Mouse (Mus musculus) megakaryocyte-erythroid progenitor cell, adult 5-6 weeks (primary cell): ENCODE results near the gene Perp. TPM values are rescaled to one million over a fixed set of nuclear protein-coding genes. Genes with fewer than 3 reads are reported as not detected.
A peak's percentile ranks its signal among the peaks of the same experiment; 100 is the strongest.

ENCODE experiments used
- ATAC-seq: replicated peaks from 2 replicates; pipeline ENCODE4 v1.8.0; 2016; ENCODE audit warnings: mild to moderate bottlenecking, inconsistent platforms; ENCODE audit not compliant: severe bottlenecking, poor library complexity, low FRiP score, low TSS enrichment
- total RNA-seq, 2 experiments: library from RNA; stranded (forward) in 1 of 2; stranded (reverse) in 1 of 2; fragments of 200-1000, 215-1000 nt in 1 of 2; fragments of >200 nt in 1 of 2; fragmentation: Nextera tagmentation in 1 of 2; gene quantifications; 2 replicates each; pipeline ENCODE4 v1.2.3; 2014 to 2017

The Perp gene
- total RNA-seq, 2 experiments from 2014 or later: 1.1 TPM; not detected in 1

- no peak for ATAC-seq
Measured at GRCm38 (mm10) chr10:18860119-18860824, 15.5 kb downstream of the Perp start.

- no peak for ATAC-seq
Measured at GRCm38 (mm10) chr10:18860831-18861230, 16.0 kb downstream of the Perp start.

GRCm38 (mm10) chr10:18861418-18861817 is 16.6 kb downstream of the Perp start:
- ATAC-seq: no peak

- no peak for ATAC-seq
Measured at GRCm38 (mm10) chr10:18863332-18863731, 18.5 kb downstream of the Perp start.

- ATAC-seq: 0 out of 2 replicates have a peak, but pooled peaks have one; percentile 47
Measured at GRCm38 (mm10) chr10:18864753-18865152, 19.9 kb downstream of the Perp start.

GRCm38 (mm10) chr10:18870990-18871389 is 26.2 kb downstream of the Perp start:
- ATAC-seq: peak; percentile 82

- no peak for ATAC-seq
Measured at GRCm38 (mm10) chr10:18876211-18876610, 31.4 kb downstream of the Perp start.

GRCm38 (mm10) chr10:18878111-18878510 is 33.3 kb downstream of the Perp start:
- no peak for ATAC-seq

- ATAC-seq: no peak
Measured at GRCm38 (mm10) chr10:18879160-18879559, 34.3 kb downstream of the Perp start.

- no peak for ATAC-seq
Measured at GRCm38 (mm10) chr10:18879690-18880089, 34.9 kb downstream of the Perp start.

GRCm38 (mm10) chr10:18882190-18882589 is 37.4 kb downstream of the Perp start:
- no peak for ATAC-seq

GRCm38 (mm10) chr10:18886918-18887625 is 42.3 kb downstream of the Perp start:
- no peak for ATAC-seq

- no peak for ATAC-seq
Measured at GRCm38 (mm10) chr10:18888751-18889150, 43.9 kb downstream of the Perp start.

- ATAC-seq: no peak
Measured at GRCm38 (mm10) chr10:18889255-18889654, 44.4 kb downstream of the Perp start.

- ATAC-seq: peak; percentile 61
Measured at GRCm38 (mm10) chr10:18891110-18891509, 46.3 kb downstream of the Perp start.

- no peak for ATAC-seq
Measured at GRCm38 (mm10) chr10:18892102-18892501, 47.3 kb downstream of the Perp start.

GRCm38 (mm10) chr10:18894259-18895166 is 49.7 kb downstream of the Perp start:
- no peak for ATAC-seq

GRCm38 (mm10) chr10:18904108-18904507 is 59.3 kb downstream of the Perp start:
- ATAC-seq: no peak
